Mouse (Mus musculus) T-helper 2 cell (primary cell): Measurements from ENCODE around the gene Prr5l.

ENCODE experiments used
- in situ Hi-C: fragments of 300-600 bp; cut with MboI, MseI; formaldehyde crosslinking; loops from one replicate; pipeline ENCODE4 v1.15.1; 2025; ENCODE audit warnings: high pct_unique_total_duplicates

Prr5l gene

GRCm38 (mm10) chr2:101665058-101665702 is 217.6 kb downstream of the Prr5l start:
- in situ Hi-C loops, result no loop called here
